Mouse (Mus musculus): ENCODE results near the gene Uqcc1.
"Not testable (repeated sequence)": the region's sequence is repeated elsewhere in the genome, so short reads cannot be mapped to it uniquely, and the experiment has no call there.

Gene Uqcc1

GRCm38 (mm10) chr2:155860102-155860501 is 70.0 kb downstream of the Uqcc1 start:
- DNase-seq (ENCODE audit: low spot score) = no peak

- DNase-seq (ENCODE audit: low spot score) = no peak
Observed at GRCm38 (mm10) chr2:155852536-155852935, 77.6 kb downstream of the Uqcc1 start.

GRCm38 (mm10) chr2:155850120-155850519 is 80.0 kb downstream of the Uqcc1 start:
- DNase-seq (ENCODE audit: low spot score) = no peak

GRCm38 (mm10) chr2:155849464-155849863 is 80.6 kb downstream of the Uqcc1 start:
- no peak for DNase-seq (ENCODE audit: low spot score)

GRCm38 (mm10) chr2:155848291-155848690 is 81.8 kb downstream of the Uqcc1 start:
- DNase-seq (ENCODE audit: low spot score) = peak; percentile 87

- DNase-seq (ENCODE audit: low spot score) = no peak
Observed at GRCm38 (mm10) chr2:155846930-155847329, 83.2 kb downstream of the Uqcc1 start.

- DNase-seq (ENCODE audit: low spot score) = no peak
Observed at GRCm38 (mm10) chr2:155838961-155839360, 91.1 kb downstream of the Uqcc1 start.

GRCm38 (mm10) chr2:155837961-155838360 is 92.1 kb downstream of the Uqcc1 start:
- no peak for DNase-seq (ENCODE audit: low spot score)

GRCm38 (mm10) chr2:155834732-155835131 is 95.4 kb downstream of the Uqcc1 start, which contains the start of gene Fam83c:
TSS of gene Fam83c (minus strand) at chr2:155834854.
- no peak for DNase-seq (ENCODE audit: low spot score)

GRCm38 (mm10) chr2:155832087-155832486 is 98.0 kb downstream of the Uqcc1 start:
- DNase-seq (ENCODE audit: low spot score) = not testable (repeated sequence)

GRCm38 (mm10) chr2:155831302-155831701 is 98.8 kb downstream of the Uqcc1 start:
- no peak for DNase-seq (ENCODE audit: low spot score)

- DNase-seq (ENCODE audit: low spot score) = no peak
Observed at GRCm38 (mm10) chr2:155830841-155831240, 99.3 kb downstream of the Uqcc1 start.

- DNase-seq (ENCODE audit: low spot score) = peak; percentile 90
Observed at GRCm38 (mm10) chr2:155826630-155827424, 103.3 kb downstream of the Uqcc1 start, which contains the start of gene Eif6. TSS of gene Eif6 (minus strand) at chr2:155826925.

- peak; percentile 21 for DNase-seq (ENCODE audit: low spot score)
Observed at GRCm38 (mm10) chr2:155825904-155826629, 104.0 kb downstream of the Uqcc1 start.

GRCm38 (mm10) chr2:155823722-155824121 is 106.4 kb downstream of the Uqcc1 start:
- DNase-seq (ENCODE audit: low spot score) = no peak

- DNase-seq (ENCODE audit: low spot score) = no peak
Observed at GRCm38 (mm10) chr2:155820779-155821178, 109.3 kb downstream of the Uqcc1 start.

GRCm38 (mm10) chr2:155819449-155820251 is 110.5 kb downstream of the Uqcc1 start:
- peak; percentile 36 for DNase-seq (ENCODE audit: low spot score)

- DNase-seq (ENCODE audit: low spot score) = no peak
Observed at GRCm38 (mm10) chr2:155819392-155819448, 110.9 kb downstream of the Uqcc1 start, which contains the start of gene BC029722. TSS of gene BC029722 (minus strand) at chr2:155819426.

GRCm38 (mm10) chr2:155818596-155819391 is 111.3 kb downstream of the Uqcc1 start:
- peak; percentile 96 for DNase-seq (ENCODE audit: low spot score)

- DNase-seq (ENCODE audit: low spot score) = peak; percentile 68
Observed at GRCm38 (mm10) chr2:155817301-155818245, 112.5 kb downstream of the Uqcc1 start.

GRCm38 (mm10) chr2:155816179-155816578 is 113.9 kb downstream of the Uqcc1 start:
- no peak for DNase-seq (ENCODE audit: low spot score)
